Mouse (Mus musculus) kidney, embryonic 15.5 days (tissue): ENCODE results near the gene 4930524B15Rik. TPM values are rescaled to one million over a fixed set of nuclear protein-coding genes. Genes with fewer than 3 reads are reported as not detected.
A peak's percentile ranks its signal among the peaks of the same experiment; 100 is the strongest.

Experiments used
- ATAC-seq: fragments of 200-750 bp; cut with Nextera tagmentation; replicated peaks from 2 replicates; pipeline ENCODE4 v1.8.0; 2017; ENCODE audit warnings: moderate TSS enrichment; ENCODE audit not compliant: low FRiP score
- H3K27ac ChIP-seq: fragments of 300-500 bp; sonication (generic); 2 replicates; pipeline ENCODE4 v1.5.1; 2015; ENCODE audit warnings: mild to moderate bottlenecking, inconsistent platforms
- H3K27me3 ChIP-seq: fragments of 300-500 bp; sonication (generic); 2 replicates; pipeline ENCODE4 v1.6.1; 2015; ENCODE audit warnings: inconsistent platforms
- H3K36me3 ChIP-seq: fragments of 300-500 bp; sonication (generic); 2 replicates; pipeline ENCODE4 v1.6.1; 2015; ENCODE audit warnings: inconsistent platforms
- H3K4me1 ChIP-seq: fragments of 300-500 bp; sonication (generic); 2 replicates; pipeline ENCODE4 v1.6.1; 2015; ENCODE audit warnings: inconsistent platforms
- H3K4me2 ChIP-seq: fragments of 300-500 bp; sonication (generic); 2 replicates; pipeline ENCODE4 v1.6.1; 2015; ENCODE audit warnings: moderate library complexity, mild to moderate bottlenecking, inconsistent platforms
- H3K4me3 ChIP-seq: fragments of 300-500 bp; sonication (generic); replicated peaks from 2 replicates; pipeline ENCODE4 v1.5.1; 2015; ENCODE audit warnings: mild to moderate bottlenecking, inconsistent platforms
- H3K9ac ChIP-seq: fragments of 300-500 bp; sonication (generic); 2 replicates; pipeline ENCODE4 v1.6.1; 2015; ENCODE audit warnings: mild to moderate bottlenecking, inconsistent platforms
- H3K9me3 ChIP-seq: fragments of 300-500 bp; sonication (generic); replicated peaks from 2 replicates; pipeline ENCODE4 v1.6.1; 2016; ENCODE audit warnings: inconsistent platforms
- WGBS: fragments of 180-500 bp; shearing (Covaris S2); methylation state at CpG from one replicate; pipeline ENCODE4 v1.1.7; 2015; ENCODE audit warnings: mixed read lengths; 5-methylcytosine and 5-hydroxymethylcytosine counted together
- polyA plus RNA-seq: library from polyadenylated mRNA; unstranded; fragments of >200 nt; fragmentation: Nextera tagmentation; extraction: Ambion mirVana; gene quantifications from 2 replicates; pipeline ENCODE4 v1.2.1, GENCODE M21; 2015

The 4930524B15Rik gene
- polyA plus RNA-seq, 1 experiment from 2014 or later = 0.12 TPM

DNA sequence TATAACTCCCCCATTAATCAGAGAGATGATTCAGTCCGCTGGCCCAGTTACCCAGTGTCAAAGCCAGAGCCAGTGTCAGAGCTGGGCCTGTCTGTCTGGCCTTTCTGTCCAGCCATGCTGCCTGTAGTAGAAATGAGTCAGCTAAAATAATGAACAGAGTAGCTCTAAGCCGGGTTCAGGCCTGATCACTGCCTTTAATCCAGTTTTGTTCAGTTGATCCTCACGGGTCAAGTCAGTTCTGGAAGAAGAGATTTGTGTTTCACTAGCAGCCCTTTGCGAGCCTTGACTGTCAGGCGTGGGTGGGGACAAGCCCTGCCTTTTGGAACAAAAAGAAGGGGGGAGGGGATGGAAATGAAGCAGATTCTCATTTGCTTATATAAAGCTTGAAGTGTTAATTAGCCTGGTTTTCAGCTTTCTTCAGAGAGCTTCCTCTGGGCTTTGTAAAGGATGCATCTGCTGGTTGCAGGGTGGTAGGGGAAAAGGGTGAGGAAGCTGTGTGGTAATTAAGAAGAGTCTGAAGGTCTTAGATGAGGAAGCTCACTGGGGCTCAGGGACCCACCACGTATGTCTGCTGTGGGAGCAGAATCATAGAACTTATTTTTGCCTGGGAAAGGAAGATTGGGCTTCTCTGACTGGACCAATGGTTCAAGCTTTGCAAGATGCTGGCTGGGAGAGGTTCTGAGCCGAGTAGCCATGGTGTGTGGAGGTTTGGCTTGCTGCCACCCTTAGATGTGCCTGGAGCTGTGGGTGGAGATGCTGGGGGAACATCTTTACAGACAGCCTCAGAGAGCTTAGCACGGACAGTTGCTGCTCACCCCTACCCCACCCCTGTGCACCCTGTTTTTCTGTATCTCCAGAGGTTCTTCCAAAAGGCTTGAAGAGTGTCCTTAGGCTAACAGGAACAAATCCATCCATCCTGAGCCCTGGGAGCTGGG lies 54.9 kb downstream of the 4930524B15Rik start:
- 32% methylated on average over 8 of the region's 8 CpGs for WGBS

DNA sequence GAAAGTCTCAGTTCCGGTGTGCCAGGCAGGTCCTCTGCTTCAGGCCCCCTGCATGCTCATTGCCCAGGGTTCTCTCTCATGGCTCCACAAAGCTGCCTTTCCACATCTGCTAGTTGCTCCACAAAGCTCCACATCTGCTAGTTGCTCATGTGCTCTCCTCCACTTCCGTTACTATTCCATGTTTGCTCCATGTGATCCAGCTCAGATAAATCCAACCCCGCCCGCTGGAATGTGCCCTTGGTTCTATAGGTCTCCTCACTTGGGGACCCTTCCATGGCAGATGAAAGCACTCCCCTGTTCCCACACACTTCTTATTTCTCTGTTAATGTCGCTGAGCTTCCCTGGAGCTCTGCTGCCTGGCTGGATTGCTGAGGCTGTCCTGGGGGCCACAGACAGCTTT lies 61.2 kb downstream of the 4930524B15Rik start:
- Histone ChIP-seq H3K4me2 (no peak overlapping the region), H3K36me3 (no peaks in the 10 kb centered on the region), H3K4me3 (no peak overlapping the region), H3K27ac (peak overlapping the region; percentile 48; the same call in 1 of the 2 replicates), H3K9ac (no peak overlapping the region), H3K9me3 (no peaks in the 10 kb centered on the region), H3K27me3 (no peaks in the 10 kb centered on the region), H3K4me1 (peaks cover 12% of the 10 kb centered on the region)
- ATAC-seq = peak; percentile 73
- WGBS = 50% methylated on average over 5 of the region's 5 CpGs

More for the DNA sequence above, 54.9 kb downstream of the 4930524B15Rik start:
- H3K4me3 ChIP-seq = no peak overlapping the region
- peaks cover 11% of the 10 kb centered on the region for H3K4me1 ChIP-seq
- H3K9me3 ChIP-seq = no peaks in the 10 kb centered on the region
- peak; percentile 56; the same call in 1 of the 2 replicates for ATAC-seq
- no peak overlapping the region for H3K4me2 ChIP-seq
- no peaks in the 10 kb centered on the region for H3K36me3 ChIP-seq
- no peaks in the 10 kb centered on the region for H3K27me3 ChIP-seq
- H3K9ac ChIP-seq = no peak overlapping the region
- H3K27ac ChIP-seq = no peak overlapping the region

DNA sequence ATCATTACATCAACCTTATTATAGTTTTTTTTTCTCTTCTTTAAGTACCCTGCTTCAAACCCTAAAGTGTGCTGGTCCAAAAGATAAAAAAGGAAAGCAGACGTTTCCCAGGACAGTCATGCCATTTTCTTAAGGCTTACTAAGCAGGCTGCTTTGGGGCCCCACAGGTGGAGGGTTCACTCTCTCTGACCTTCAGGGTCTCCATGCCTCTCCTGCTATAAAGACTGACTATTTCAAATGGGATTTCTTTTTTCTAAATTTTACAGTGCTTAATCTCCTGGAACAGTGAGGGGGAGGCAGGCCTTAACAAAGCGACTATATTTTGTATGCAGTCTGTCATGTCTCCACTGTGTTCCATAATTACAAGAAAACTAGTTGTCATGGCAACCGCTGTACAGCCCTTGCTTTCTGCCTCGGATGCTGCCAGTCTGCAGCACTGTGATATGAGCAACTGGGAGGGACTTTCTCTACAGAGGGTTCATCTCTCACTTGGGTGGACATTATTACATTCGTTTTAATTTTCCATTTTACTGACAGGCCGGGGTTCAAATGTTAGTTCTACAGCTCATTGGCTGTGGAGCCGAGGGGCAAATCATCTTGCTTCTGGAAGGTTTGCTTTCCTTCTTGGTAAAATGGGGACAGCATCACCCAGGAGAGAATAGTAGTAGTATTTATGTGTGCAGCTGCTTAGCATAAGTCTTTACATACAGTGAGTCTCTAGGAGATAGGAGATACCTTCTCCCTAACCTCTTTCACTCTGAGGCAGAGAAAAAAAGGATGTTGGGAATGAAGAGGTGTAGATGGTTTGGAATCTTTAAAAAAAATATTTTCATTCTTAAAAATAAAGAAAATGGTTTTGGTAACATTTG lies 62.3 kb downstream of the 4930524B15Rik start:
- no peaks in the 10 kb centered on the region for H3K9me3 ChIP-seq
- no peak overlapping the region for H3K9ac ChIP-seq
- no peaks in the 10 kb centered on the region for H3K27me3 ChIP-seq
- WGBS = 49% methylated on average over 7 of the region's 7 CpGs
- no peak for ATAC-seq
- no peak overlapping the region for H3K27ac ChIP-seq
- no peak overlapping the region for H3K4me2 ChIP-seq
- no peaks in the 10 kb centered on the region for H3K36me3 ChIP-seq
- H3K4me3 ChIP-seq = no peak overlapping the region
- H3K4me1 ChIP-seq = peaks cover 12% of the 10 kb centered on the region

DNA sequence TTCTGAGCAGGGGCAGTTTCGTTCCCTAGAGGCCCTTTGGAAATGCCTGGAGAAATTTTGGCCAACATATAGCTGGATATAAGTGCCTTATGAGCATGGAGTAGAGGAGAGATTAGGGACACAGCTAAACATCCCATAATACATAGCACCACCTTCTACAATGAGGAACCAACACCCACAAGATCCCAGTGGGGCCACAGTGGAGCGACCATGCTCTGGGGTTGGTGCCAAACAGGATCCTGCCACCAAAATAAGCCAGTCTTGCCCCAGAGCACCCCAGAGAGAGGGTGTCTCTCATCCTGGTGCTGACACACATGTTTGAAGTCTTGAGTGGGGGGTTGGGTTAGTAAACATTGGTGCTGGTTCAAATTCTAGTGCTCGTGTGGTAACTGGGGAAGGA lies 63.2 kb downstream of the 4930524B15Rik start:
- no peak for ATAC-seq
- H3K27ac ChIP-seq = no peak overlapping the region
- H3K27me3 ChIP-seq = no peaks in the 10 kb centered on the region
- H3K4me1 ChIP-seq = peaks cover 12% of the 10 kb centered on the region
- WGBS = 76% methylated on average over 3 of the region's 3 CpGs
- no peaks in the 10 kb centered on the region for H3K9me3 ChIP-seq
- no peak overlapping the region for H3K9ac ChIP-seq
- no peak overlapping the region for H3K4me2 ChIP-seq
- H3K36me3 ChIP-seq = no peaks in the 10 kb centered on the region
- no peak overlapping the region for H3K4me3 ChIP-seq

Other genes with a start within 250 kb of the 4930524B15Rik start
- 3.6 and 3.9 TPM in 2 replicates for gene Cpeb4, start 93.4 kb upstream of the 4930524B15Rik start, polyA plus RNA-seq
- 4.6 and 7.7 TPM in 2 replicates for gene Nsg2, start 34.9 kb downstream of the 4930524B15Rik start, polyA plus RNA-seq
- not detected in 2 replicates for gene Il9r, start 234.7 kb downstream of the 4930524B15Rik start, polyA plus RNA-seq
- 59.6 and 60.9 TPM in 2 replicates for gene Snrnp25, start 239.8 kb downstream of the 4930524B15Rik start, polyA plus RNA-seq